Mouse (Mus musculus) lung, embryonic 16.5 days (tissue): ENCODE data around the gene Plk5. TPM values are rescaled to one million over a fixed set of nuclear protein-coding genes. Genes with fewer than 3 reads are reported as not detected.

Source experiments
- ATAC-seq: fragments of 200-750 bp; cut with Nextera tagmentation; 2 replicates; pipeline ENCODE4 v1.8.0; 2017; ENCODE audit warnings: low read depth, mild to moderate bottlenecking, moderate library complexity
- H3K27ac ChIP-seq: fragments of 300-500 bp; sonication (generic); 2 replicates; pipeline ENCODE4 v1.5.1; 2014; ENCODE audit warnings: mild to moderate bottlenecking, control low read depth, low read length
- H3K27me3 ChIP-seq: fragments of 300-500 bp; sonication (generic); 2 replicates; pipeline ENCODE4 v1.6.1; 2014; ENCODE audit warnings: low read depth, low read length, mixed read lengths; ENCODE audit not compliant: control insufficient read depth, insufficient read depth
- H3K36me3 ChIP-seq: fragments of 300-500 bp; sonication (generic); 2 replicates; pipeline ENCODE4 v1.6.1; 2014; ENCODE audit warnings: low read length; ENCODE audit not compliant: control insufficient read depth, insufficient read depth
- H3K4me1 ChIP-seq: fragments of 300-500 bp; sonication (generic); replicated peaks from 2 replicates; pipeline ENCODE4 v1.6.1; 2014; ENCODE audit warnings: low read length, mixed read lengths; ENCODE audit not compliant: control insufficient read depth, insufficient read depth
- H3K4me2 ChIP-seq: fragments of 300-500 bp; sonication (generic); 2 replicates; pipeline ENCODE4 v1.6.1; 2014; ENCODE audit warnings: low read depth, low read length, control low read depth
- H3K4me3 ChIP-seq: fragments of 300-500 bp; sonication (generic); 2 replicates; pipeline ENCODE4 v1.5.1; 2014; ENCODE audit warnings: mild to moderate bottlenecking, low read length, control low read depth
- H3K9ac ChIP-seq: fragments of 300-500 bp; sonication (generic); 2 replicates; pipeline ENCODE4 v1.6.1; 2014; ENCODE audit warnings: low read length, control low read depth
- H3K9me3 ChIP-seq: fragments of 300-500 bp; sonication (generic); 2 replicates; pipeline ENCODE4 v1.6.1; 2016; ENCODE audit warnings: low read length; ENCODE audit not compliant: control insufficient read depth
- WGBS: fragments of 180-500 bp; shearing (Covaris S2); extraction: QIAGEN DNeasy Blood & Tissue Kit; methylation state at CpG from one replicate; pipeline ENCODE4 v1.1.7; 2014; 5-methylcytosine and 5-hydroxymethylcytosine counted together
- polyA plus RNA-seq: library from polyadenylated mRNA; unstranded; fragments of >200 nt; fragmentation: Nextera tagmentation; extraction: Ambion mirVana; gene quantifications from 2 replicates; pipeline ENCODE4 v1.2.1, GENCODE M21; 2015

The Plk5 gene
- polyA plus RNA-seq, 1 experiment from 2014 or later = 0.48 TPM

DNA sequence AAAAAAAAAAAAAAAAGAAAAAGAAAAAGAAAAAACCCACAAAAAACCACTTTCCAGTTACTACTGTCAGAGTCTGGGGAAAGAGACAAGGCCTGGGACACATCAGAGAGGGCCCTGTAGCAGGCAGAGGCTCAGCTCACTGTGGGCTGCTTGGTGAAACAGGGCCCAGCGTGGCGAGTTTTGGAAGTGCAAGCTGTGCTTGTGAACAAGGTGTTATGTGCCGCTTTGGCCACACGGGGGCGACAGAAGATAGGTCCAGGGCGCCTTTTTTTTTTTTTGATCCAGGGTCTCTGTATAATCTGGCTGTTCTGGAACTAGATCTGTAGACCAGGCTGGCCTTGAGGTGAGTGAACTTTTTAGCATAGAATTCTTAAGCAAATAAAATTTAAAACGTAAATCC, 19.9 kb downstream of the Plk5 start:
- 2% methylated on average over 7 of the region's 7 CpGs for WGBS
- Histone ChIP-seq H3K27me3 (no peaks in the 10 kb centered on the region), H3K27ac (no peak overlapping the region), H3K4me2 (no peak overlapping the region), H3K9me3 (no peaks in the 10 kb centered on the region), H3K4me1 (peaks cover 5% of the 10 kb centered on the region), H3K9ac (no peak overlapping the region), H3K4me3 (no peak overlapping the region), H3K36me3 (peaks cover 4% of the 10 kb centered on the region)
- peak; percentile 64 for ATAC-seq

DNA sequence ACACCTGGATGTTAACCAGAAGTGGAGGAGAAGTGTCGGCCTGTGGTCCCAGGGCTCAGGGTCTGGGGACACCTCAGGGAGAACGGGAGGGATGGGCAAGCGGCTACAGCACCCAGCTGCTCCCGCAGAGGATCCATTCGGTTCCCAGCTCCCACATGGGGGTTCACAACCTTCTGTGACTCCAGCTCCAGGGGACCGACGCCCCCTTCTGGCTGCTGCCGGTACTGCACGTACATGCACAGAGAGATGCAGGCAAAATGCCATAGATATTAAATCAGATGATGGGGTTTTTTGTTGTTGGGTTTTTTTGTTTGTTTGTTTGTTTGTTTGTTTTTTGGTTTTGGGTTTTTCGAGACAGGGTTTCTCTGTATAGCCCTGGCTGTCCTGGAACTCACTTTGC, 21.5 kb downstream of the Plk5 start:
- Histone ChIP-seq H3K9me3 (no peaks in the 10 kb centered on the region), H3K36me3 (peaks cover 19% of the 10 kb centered on the region), H3K9ac (no peak overlapping the region), H3K27ac (no peak overlapping the region), H3K4me2 (no peak overlapping the region), H3K27me3 (no peaks in the 10 kb centered on the region), H3K4me3 (no peak overlapping the region), H3K4me1 (no peaks in the 10 kb centered on the region)
- WGBS = 49% methylated on average over 10 of the region's 10 CpGs
- no peak for ATAC-seq

DNA sequence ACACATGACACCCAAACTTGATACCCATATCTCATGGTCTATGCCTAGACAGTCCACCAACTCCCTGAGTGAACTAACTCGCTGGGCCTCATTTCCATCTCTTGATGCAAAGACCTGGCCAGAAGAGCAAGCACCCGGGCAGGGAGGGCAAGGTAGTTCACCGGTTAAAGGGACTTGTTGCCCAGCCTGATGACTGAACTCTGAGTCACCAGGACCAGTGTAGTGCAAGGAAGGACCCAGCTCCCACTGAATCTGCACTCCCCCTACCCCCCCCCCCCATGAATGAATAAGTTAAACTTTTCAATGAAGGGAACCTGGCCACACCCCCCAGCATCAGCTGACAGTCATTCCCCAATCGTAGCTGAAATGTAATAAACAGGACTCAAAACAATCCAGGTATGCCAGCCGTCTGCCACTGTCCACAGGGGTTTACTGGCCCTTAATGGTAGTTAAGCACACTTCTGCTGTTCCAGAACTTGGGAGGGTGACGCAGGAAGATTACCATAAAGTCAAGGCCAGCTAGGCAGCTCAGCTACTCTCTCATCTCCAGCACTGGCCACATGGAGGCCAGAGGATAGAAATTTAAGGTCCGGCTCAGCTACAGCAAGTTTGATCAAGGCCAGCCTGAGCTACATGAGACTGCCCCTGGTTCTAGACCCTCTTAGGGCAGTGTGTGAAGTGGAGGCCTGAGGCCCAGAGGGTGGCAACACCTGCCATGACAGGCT, 26.5 kb downstream of the Plk5 start:
- 79% methylated on average over 7 of the region's 7 CpGs for WGBS
- Histone ChIP-seq H3K4me2 (no peak overlapping the region), H3K4me3 (no peak overlapping the region), H3K9ac (no peak overlapping the region), H3K27ac (no peak overlapping the region), H3K27me3 (no peaks in the 10 kb centered on the region), H3K4me1 (peaks cover 20% of the 10 kb centered on the region), H3K9me3 (no peaks in the 10 kb centered on the region), H3K36me3 (peaks cover 19% of the 10 kb centered on the region)
- no peak for ATAC-seq

DNA sequence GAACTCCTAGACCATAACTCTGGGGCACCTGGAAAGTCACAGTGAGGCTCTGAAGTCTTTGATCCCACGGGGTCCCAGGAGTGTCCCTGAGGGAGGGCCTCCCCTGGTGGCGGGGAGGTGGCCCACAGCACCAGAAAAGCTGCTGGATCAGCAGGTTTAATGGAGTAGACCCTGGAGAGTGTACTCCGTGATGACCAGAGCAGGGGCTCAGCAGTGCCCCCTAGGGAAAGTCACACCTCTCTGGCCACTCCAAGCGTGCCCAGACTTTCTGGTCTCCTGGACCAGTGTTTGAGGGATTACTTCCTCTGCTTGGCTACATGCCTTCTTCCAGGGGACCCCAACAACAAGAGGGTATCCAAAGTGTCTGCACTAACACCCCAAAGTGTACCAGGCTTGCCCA, 27.2 kb downstream of the Plk5 start:
- Histone ChIP-seq H3K4me2 (no peak overlapping the region), H3K36me3 (peaks cover 19% of the 10 kb centered on the region), H3K4me3 (no peak overlapping the region), H3K27me3 (no peaks in the 10 kb centered on the region), H3K9ac (no peak overlapping the region), H3K27ac (no peak overlapping the region), H3K4me1 (peaks cover 26% of the 10 kb centered on the region), H3K9me3 (no peaks in the 10 kb centered on the region)
- WGBS = 49% methylated on average over 4 of the region's 4 CpGs
- ATAC-seq = no peak

DNA sequence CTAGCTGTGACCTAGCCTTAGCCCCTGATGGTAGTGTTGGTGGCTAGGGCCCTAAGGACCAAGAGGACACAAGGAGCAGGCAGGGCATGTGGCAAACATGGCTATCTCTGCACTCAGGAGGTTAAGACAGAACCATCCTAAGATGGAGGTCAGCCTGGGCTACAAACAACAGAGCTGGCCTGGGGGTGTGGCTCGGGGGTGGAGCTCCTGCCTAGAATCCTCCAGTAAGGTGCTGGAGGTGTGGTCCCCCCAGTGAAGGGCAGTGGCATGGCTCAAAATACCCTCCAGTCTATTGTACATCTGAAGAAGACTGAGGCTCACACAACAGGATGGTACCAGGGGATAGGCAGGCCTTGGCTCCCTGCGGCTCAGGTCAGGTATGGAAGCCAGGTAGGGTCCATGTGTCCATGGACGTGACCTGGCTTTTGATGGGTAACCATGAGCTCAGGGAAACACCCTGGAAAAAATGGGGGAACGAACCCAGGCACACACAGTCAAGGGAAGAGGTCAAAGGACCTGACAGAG, 27.9 kb downstream of the Plk5 start:
- no peak for ATAC-seq
- no peak overlapping the region for H3K4me3 ChIP-seq
- 85% methylated on average over 4 of the region's 4 CpGs for WGBS
- peak overlapping the region; percentile 85; the same call in 1 of the 2 replicates for H3K4me2 ChIP-seq
- H3K9ac ChIP-seq = no peak overlapping the region
- H3K4me1 ChIP-seq = peaks cover 29% of the 10 kb centered on the region
- peaks cover 19% of the 10 kb centered on the region for H3K36me3 ChIP-seq
- no peak overlapping the region for H3K27ac ChIP-seq
- no peaks in the 10 kb centered on the region for H3K9me3 ChIP-seq
- no peaks in the 10 kb centered on the region for H3K27me3 ChIP-seq

DNA sequence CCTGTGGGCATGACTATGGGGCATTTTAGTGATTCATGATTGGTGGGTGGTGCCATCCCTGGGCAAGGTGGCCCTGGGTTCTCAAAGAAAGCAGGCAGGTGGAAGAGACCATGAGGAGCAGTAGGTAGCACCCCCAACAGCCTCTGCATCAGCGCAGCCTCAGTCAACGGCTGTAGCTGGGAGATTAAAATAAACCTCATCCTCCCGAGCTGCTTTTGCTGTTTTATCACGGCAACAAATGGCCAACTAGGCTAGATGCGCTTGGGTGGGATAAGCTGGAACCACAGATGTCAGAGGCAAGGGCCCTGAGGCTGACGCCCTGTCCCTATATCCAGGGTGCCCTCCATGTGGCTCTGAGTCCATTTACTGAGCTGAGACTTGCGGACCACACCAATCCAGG, 28.4 kb downstream of the Plk5 start:
- H3K4me3 ChIP-seq = peak overlapping the region; percentile 84
- H3K27me3 ChIP-seq = no peaks in the 10 kb centered on the region
- peaks cover 29% of the 10 kb centered on the region for H3K4me1 ChIP-seq
- H3K36me3 ChIP-seq = peaks cover 19% of the 10 kb centered on the region
- no peaks in the 10 kb centered on the region for H3K9me3 ChIP-seq
- 68% methylated on average over 7 of the region's 7 CpGs for WGBS
- no peak for ATAC-seq
- H3K27ac ChIP-seq = no peak overlapping the region
- H3K9ac ChIP-seq = peak overlapping the region; percentile 87; the same call in 1 of the 2 replicates
- H3K4me2 ChIP-seq = peak overlapping the region; percentile 85

DNA sequence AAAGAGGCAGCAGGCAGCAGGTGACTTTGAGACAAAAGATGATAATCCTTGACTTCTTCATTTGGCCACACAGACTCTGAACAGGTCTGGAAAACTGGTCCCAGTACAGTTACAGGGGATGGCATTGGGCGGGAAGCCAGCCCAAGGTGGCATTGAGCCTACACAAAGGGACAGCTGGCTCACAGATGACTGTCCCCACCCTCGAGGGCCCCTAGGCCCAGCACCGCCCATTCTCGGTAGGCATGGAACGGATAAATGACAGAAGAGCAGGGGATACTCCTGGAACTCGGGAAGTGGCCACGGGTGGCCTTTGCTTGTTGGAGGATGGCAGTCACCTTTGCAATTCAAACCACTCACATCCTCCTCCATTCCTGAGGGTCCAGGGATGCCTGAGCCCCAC, 29.1 kb downstream of the Plk5 start:
- peak overlapping the region; percentile 92; the same call in 1 of the 2 replicates for H3K27ac ChIP-seq
- peaks cover 19% of the 10 kb centered on the region for H3K36me3 ChIP-seq
- no peaks in the 10 kb centered on the region for H3K27me3 ChIP-seq
- no peaks in the 10 kb centered on the region for H3K9me3 ChIP-seq
- H3K4me3 ChIP-seq = peak overlapping the region; percentile 84
- H3K9ac ChIP-seq = peak overlapping the region; percentile 87
- H3K4me1 ChIP-seq = peaks cover 29% of the 10 kb centered on the region
- peak overlapping the region; percentile 85 for H3K4me2 ChIP-seq
- no peak for ATAC-seq
- WGBS = 22% methylated on average over 7 of the region's 7 CpGs

DNA sequence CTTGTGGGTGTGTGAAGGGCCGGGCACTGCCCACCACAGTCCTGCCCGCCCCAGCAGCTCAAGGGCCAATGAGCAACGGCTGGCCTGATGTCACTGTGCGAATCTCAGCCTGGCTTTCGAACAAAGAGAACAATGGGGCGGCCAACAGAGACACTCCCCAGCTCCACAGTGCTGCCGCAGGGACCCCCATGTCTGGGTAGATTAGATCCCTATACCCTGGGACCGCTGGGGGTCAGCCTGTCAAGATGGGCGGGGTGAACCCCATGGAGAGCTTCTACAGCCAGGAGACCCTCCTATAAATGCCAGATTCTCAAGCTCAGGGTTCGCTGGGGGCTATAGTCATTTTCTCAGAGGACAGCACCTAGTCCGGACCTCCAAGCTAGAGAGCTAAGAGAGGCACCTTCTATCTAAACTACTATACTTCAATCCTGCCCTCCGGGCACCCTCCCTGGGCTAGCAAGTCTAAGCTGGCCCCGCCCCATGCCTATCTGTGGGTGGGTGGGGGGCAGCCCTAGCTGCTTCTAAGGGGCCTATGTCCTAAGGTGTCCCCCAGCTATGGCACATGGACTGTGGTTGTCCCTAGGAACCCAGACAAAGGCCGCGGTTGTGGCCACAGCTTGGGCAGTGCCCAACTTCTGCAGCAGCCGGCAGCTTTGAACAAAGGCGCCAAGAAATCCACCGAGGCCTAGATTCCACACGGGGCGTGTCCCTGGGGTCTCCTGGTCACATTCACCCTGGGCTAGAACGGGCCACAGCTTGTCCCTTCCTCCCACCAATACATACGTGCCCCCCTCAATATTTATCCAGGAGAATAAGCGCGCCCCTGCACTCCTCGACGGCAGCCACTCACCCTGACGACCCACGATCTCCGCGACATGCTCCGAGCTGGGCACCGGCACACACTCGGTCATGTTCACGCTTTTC, 29.8 kb downstream of the Plk5 start:
- ATAC-seq = peak; percentile 55
- no peaks in the 10 kb centered on the region for H3K27me3 ChIP-seq
- peaks cover 29% of the 10 kb centered on the region for H3K4me1 ChIP-seq
- H3K9ac ChIP-seq = peak overlapping the region; percentile 87
- no peaks in the 10 kb centered on the region for H3K9me3 ChIP-seq
- H3K27ac ChIP-seq = peak overlapping the region; percentile 92
- H3K36me3 ChIP-seq = peaks cover 19% of the 10 kb centered on the region
- WGBS = under 1% methylated on average over 34 of the region's 34 CpGs
- peak overlapping the region; percentile 84 for H3K4me3 ChIP-seq
- peak overlapping the region; percentile 85 for H3K4me2 ChIP-seq
